14 mouse cellular contexts compared by ENCODE assay signal in the genomic region with DNA sequence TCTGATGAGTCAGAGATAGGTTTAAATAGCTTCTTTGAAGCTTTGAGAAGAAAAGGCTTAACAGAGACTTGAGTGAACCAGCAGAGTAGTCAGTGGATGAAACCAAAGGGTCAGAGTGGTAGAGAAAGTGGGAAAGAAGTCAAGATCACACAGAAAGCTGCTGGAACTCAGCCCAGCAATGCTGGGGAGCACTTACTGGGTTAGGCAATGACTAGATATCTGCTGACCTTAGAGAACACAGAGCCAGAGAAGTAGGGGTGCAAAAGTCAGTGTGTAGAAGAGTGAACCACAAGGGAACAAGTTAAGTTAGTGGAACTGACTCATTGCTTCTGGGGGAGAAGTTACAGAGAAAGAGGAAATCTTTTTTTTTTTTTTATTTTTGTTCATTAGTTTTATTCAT. TPM values are rescaled to one million over a fixed set of nuclear protein-coding genes. Genes with fewer than 3 reads are reported as not detected.
DNase-seq lines count a peak whose midpoint lies in the region; ATAC-seq lines count a peak whose summit lies in the region.
"Had no signal": no experiment of that assay in that cellular context is flagged by ENCODE, and none has a peak within 500 bp of the region (broad histone marks: within the 10 kb centered on the region; RNA-seq: fewer than 3 reads in every experiment).

No protein-coding gene starts in this region.

- no peak overlapping the region for H3K9ac ChIP-seq in liver, embryonic 15.5 days
- no peak overlapping the region for H3K9ac ChIP-seq in liver, embryonic 11.5 days (ENCODE audit: low read depth, low read length)
- H3K9ac ChIP-seq: limb, embryonic 15.5 days; midbrain, embryonic 13.5 days; neural tube, embryonic 12.5 days had no signal

- H3K4me2 ChIP-seq in liver, embryonic 15.5 days = no peak overlapping the region
- H3K4me2 ChIP-seq in liver, embryonic 11.5 days = no peak overlapping the region
- H3K4me2 ChIP-seq: limb, embryonic 15.5 days; midbrain, embryonic 13.5 days; neural tube, embryonic 12.5 days had no signal

- intact Hi-C loops in left cerebral cortex, postnatal 25 days (cut with DNase I) = no loop called here

- H3K36me3 ChIP-seq in liver, embryonic 15.5 days (replicated peaks) = no peaks in the 10 kb centered on the region
- H3K36me3 ChIP-seq in liver, embryonic 11.5 days (ENCODE audit: control insufficient read depth, insufficient read depth, low read length) = no peaks in the 10 kb centered on the region
- H3K36me3 ChIP-seq: limb, embryonic 15.5 days; midbrain, embryonic 13.5 days; neural tube, embryonic 12.5 days had no signal

- H3K27ac ChIP-seq in liver, embryonic 15.5 days (replicated peaks) = no peak overlapping the region
- no peak overlapping the region for H3K27ac ChIP-seq in liver, embryonic 11.5 days (ENCODE audit: low read depth, low read length)
- H3K27ac ChIP-seq: limb, embryonic 15.5 days; midbrain, embryonic 13.5 days; neural tube, embryonic 12.5 days had no signal

- DNase-seq in liver, embryonic 11.5 days (ENCODE audit: low spot score) = no peak
- DNase-seq in adrenal gland, adult 8-10 months = peak; percentile 25
- DNase-seq in kidney, postnatal 25 days = peak; percentile 83 to 88
- peak; percentile 6 for DNase-seq in ovary, postnatal 14 days (ENCODE audit: low spot score)
- no peak for DNase-seq in left cerebral cortex, postnatal 25 days (ENCODE audit: low spot score in 2 of 2)
- DNase-seq in cerebellum, adult 9-11 months = no peak
- DNase-seq: right cerebral cortex, postnatal 14 days; thymus, postnatal 25 days had no signal

- H3K4me1 ChIP-seq in liver, embryonic 15.5 days (replicated peaks) = no peaks in the 10 kb centered on the region
- H3K4me1 ChIP-seq in liver, embryonic 11.5 days (replicated peaks; ENCODE audit: control insufficient read depth, insufficient read depth, low read length) = no peaks in the 10 kb centered on the region
- H3K4me1 ChIP-seq: limb, embryonic 15.5 days; midbrain, embryonic 13.5 days; neural tube, embryonic 12.5 days had no signal

- ATAC-seq in liver, embryonic 15.5 days (ENCODE audit: insufficient read depth) = peak; percentile 66; the same call in 1 of the 2 replicates
- no peak for ATAC-seq in liver, embryonic 11.5 days (replicated peaks; ENCODE audit: low FRiP score)
- ATAC-seq: forebrain, embryonic 16.5 days; midbrain, embryonic 13.5 days had no signal

- no peaks in the 10 kb centered on the region for H3K9me3 ChIP-seq in liver, embryonic 15.5 days (replicated peaks)
- no peaks in the 10 kb centered on the region for H3K9me3 ChIP-seq in liver, embryonic 11.5 days (ENCODE audit: control insufficient read depth, low read length)
- H3K9me3 ChIP-seq: limb, embryonic 15.5 days; midbrain, embryonic 13.5 days; neural tube, embryonic 12.5 days had no signal

- H3K4me3 ChIP-seq in liver, embryonic 15.5 days (replicated peaks) = no peak overlapping the region
- no peak overlapping the region for H3K4me3 ChIP-seq in liver, embryonic 11.5 days (ENCODE audit: low read depth, low read length)
- H3K4me3 ChIP-seq: limb, embryonic 15.5 days; midbrain, embryonic 13.5 days; neural tube, embryonic 12.5 days had no signal

- no peaks in the 10 kb centered on the region for H3K27me3 ChIP-seq in liver, embryonic 15.5 days
- H3K27me3 ChIP-seq in liver, embryonic 11.5 days (replicated peaks; ENCODE audit: control insufficient read depth, insufficient read depth, low read length) = no peaks in the 10 kb centered on the region
- H3K27me3 ChIP-seq: limb, embryonic 15.5 days; midbrain, embryonic 13.5 days; neural tube, embryonic 12.5 days had no signal

RNA-seq across cellular contexts. Expression of gene Car1, which starts 24.6 kb away (rescaled TPM):
- 29.6 and 31.7 TPM in 2 replicates for polyA plus RNA-seq in liver, embryonic 15.5 days (2015; fragmentation: Nextera tagmentation; extraction: Ambion mirVana)
- polyA plus RNA-seq in liver, embryonic 11.5 days (2014; fragmentation: Nextera tagmentation; extraction: Ambion mirVana) = 32.0 and 32.9 TPM in 2 replicates
- under 1 TPM in 1 of 4 experiments, not detected in 3; 0.24 TPM for total RNA-seq in adrenal gland, adult 8-10 months (2022)
- total RNA-seq in left cerebral cortex, postnatal 25 days (2021) = not detected
- polyA plus RNA-seq: forebrain, embryonic 16.5 days; midbrain, embryonic 13.5 days; neural tube, embryonic 12.5 days; stomach, embryonic 14.5 days had no signal

RNA-seq across cellular contexts. Expression of gene Car3, which starts 30.5 kb away (rescaled TPM):
- 140 and 151 TPM in 2 replicates for polyA plus RNA-seq in liver, embryonic 15.5 days (2015; fragmentation: Nextera tagmentation; extraction: Ambion mirVana)
- polyA plus RNA-seq in liver, embryonic 11.5 days (2014; fragmentation: Nextera tagmentation; extraction: Ambion mirVana) = 3.2 and 3.5 TPM in 2 replicates
- 1,000 to 10,000 TPM in 2 of 4 experiments, 100 to 1,000 TPM in 2; 711 to 1,802 (median 1,071) TPM for total RNA-seq in adrenal gland, adult 8-10 months (2022)
- 1 to 10 TPM; 1.1 TPM for total RNA-seq in left cerebral cortex, postnatal 25 days (2021)

RNA-seq across cellular contexts. Expression of gene Car2, which starts 53.3 kb away (rescaled TPM):
- 2,386 and 2,474 TPM in 2 replicates for polyA plus RNA-seq in liver, embryonic 15.5 days (2015; fragmentation: Nextera tagmentation; extraction: Ambion mirVana)
- 1,283 and 1,400 TPM in 2 replicates for polyA plus RNA-seq in liver, embryonic 11.5 days (2014; fragmentation: Nextera tagmentation; extraction: Ambion mirVana)
- 10 to 100 TPM; 35.8 to 53.9 (median 43.2) TPM for total RNA-seq in adrenal gland, adult 8-10 months (2022)
- 10 to 100 TPM; 92.6 to 97.8 TPM for total RNA-seq in left cerebral cortex, postnatal 25 days (2021)

Comparison
In these comparisons a context has a peak if more than half of its experiments do, and no peak if none do; other contexts are left out.
1. DNase-seq: peak in adrenal gland, adult 8-10 months (single experiment), kidney, postnatal 25 days (2 of 2) and ovary, postnatal 14 days (single experiment); none in liver, embryonic 11.5 days (single experiment), left cerebral cortex, postnatal 25 days (0 of 2) and cerebellum, adult 9-11 months (single experiment).
2. RNA of gene Car3, which starts 30.5 kb away (total RNA-seq): 711 to 1,802 TPM in adrenal gland, adult 8-10 months; 1.1 TPM in left cerebral cortex, postnatal 25 days; every median in the first group is over 100 times any median in the second.